Mouse (Mus musculus) spleen, adult 2 months (tissue): Measurements from ENCODE around the gene Cactin.

Experiments used
- CTCF ChIP-seq: fragments of 200-500 bp; IDR thresholded peaks from 2 replicates; pipeline ENCODE4 v1.5.1; 2011; ENCODE audit warnings: mild to moderate bottlenecking, inconsistent platforms; ENCODE audit not compliant: insufficient read depth, insufficient read length, insufficient replicate concordance; ENCODE audit errors: extremely low read depth
- POLR2A ChIP-seq: fragments of 200-500 bp; IDR thresholded peaks from 2 replicates; pipeline ENCODE4 v1.6.1; 2011; ENCODE audit warnings: low read depth, low read length, inconsistent platforms

DNA sequence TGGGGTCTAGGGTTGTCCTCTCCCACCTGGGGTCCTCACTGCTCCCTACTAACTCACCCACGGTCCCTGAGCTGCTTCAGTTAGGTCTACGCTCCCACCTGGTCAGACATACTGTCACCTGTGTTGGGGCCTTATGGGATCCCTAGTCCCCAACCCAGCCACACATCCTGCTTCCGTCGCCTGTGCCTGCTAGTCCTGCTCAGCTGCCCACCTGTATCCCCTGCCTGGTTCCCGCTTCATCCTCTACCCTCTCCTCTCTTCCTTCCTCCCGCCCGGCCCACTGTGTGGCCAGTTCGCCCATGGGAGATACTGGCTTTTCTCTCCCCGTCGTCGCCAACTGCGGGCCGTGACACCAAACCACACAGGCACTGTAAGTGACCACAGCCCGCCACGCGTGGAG lies 5.3 kb upstream of the Cactin start:
- TF ChIP-seq POLR2A (no peak), CTCF (no peak)
